Mouse (Mus musculus) forebrain, embryonic 12.5 days (tissue): ENCODE measurements at regions not wholly inside any gene's neighbourhood (a gene's known extent, or its start where the extent isn't known, plus 50 kb on each side); places are given as distances from the start of the nearest gene placed in this dataset.

ENCODE experiments used
- ATAC-seq: fragments of 200-750 bp; cut with Nextera tagmentation; 2 replicates; pipeline ENCODE4 v1.8.0; 2017; ENCODE audit warnings: moderate TSS enrichment; ENCODE audit not compliant: low FRiP score
- H3K27ac ChIP-seq: fragments of 300-500 bp; sonication (generic); 2 replicates; pipeline ENCODE4 v1.5.1; 2016; ENCODE audit warnings: mild to moderate bottlenecking
- H3K27me3 ChIP-seq: fragments of 300-500 bp; sonication (generic); 2 replicates; pipeline ENCODE4 v1.6.1; 2016; ENCODE audit warnings: mild to moderate bottlenecking
- H3K36me3 ChIP-seq: fragments of 300-500 bp; sonication (generic); replicated peaks from 2 replicates; pipeline ENCODE4 v1.6.1; 2016; ENCODE audit warnings: mild to moderate bottlenecking
- H3K4me1 ChIP-seq: fragments of 300-500 bp; sonication (generic); 2 replicates; pipeline ENCODE4 v1.6.1; 2016
- H3K4me2 ChIP-seq: fragments of 300-500 bp; sonication (generic); 2 replicates; pipeline ENCODE4 v1.6.1; 2016; ENCODE audit warnings: mild to moderate bottlenecking, moderate library complexity
- H3K4me3 ChIP-seq: fragments of 300-500 bp; sonication (generic); replicated peaks from 2 replicates; pipeline ENCODE4 v1.5.1; 2016; ENCODE audit warnings: mild to moderate bottlenecking
- H3K9ac ChIP-seq: fragments of 300-500 bp; sonication (generic); 2 replicates; pipeline ENCODE4 v1.6.1; 2016; ENCODE audit warnings: mild to moderate bottlenecking
- H3K9me3 ChIP-seq: fragments of 300-500 bp; sonication (generic); 2 replicates; pipeline ENCODE4 v1.6.1; 2016
- WGBS: fragments of 180-500 bp; shearing (Covaris S2); methylation state at CpG from one replicate; pipeline ENCODE4 v1.1.7; 2016; 5-methylcytosine and 5-hydroxymethylcytosine counted together

DNA sequence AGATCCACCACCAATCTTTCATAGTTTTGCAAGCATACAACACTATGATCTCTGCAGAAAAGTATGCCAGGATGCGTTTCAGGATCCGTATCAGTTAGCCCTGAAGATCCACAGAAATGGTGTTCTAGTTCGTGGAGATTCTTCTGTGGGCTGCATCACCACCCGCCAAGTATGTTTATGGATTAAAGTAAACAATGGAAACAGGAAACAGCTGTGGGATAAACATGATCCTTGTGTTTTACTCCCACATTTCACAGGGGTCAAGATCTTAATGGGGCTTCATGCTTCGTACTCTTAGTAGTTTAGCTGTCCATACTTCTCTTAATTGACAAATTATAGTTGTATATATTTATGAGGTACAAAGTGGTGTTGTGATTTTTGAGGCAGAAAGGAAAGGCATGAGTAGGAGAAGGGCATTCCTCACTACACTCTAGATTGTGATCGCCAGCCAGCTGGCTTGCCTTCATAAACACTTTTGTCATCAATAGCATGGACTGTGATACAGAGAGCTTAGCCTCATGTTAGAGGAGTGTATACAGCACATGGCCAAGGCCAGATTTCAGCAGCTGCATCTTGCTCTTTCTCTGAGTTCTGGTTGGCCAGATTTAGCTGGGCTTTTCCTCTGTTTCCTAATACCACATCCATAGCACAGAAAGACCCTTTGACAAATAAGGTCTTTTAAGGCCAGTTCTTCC lies 195.8 kb upstream of the Fermt1 start:
- Histone ChIP-seq H3K9me3 (no peaks in the 10 kb centered on the region), H3K4me2 (no peak overlapping the region), H3K27ac (no peak overlapping the region), H3K27me3 (no peaks in the 10 kb centered on the region), H3K36me3 (no peaks in the 10 kb centered on the region), H3K9ac (no peak overlapping the region), H3K4me1 (no peaks in the 10 kb centered on the region), H3K4me3 (no peak overlapping the region)
- ATAC-seq = no peak
- WGBS = 84% methylated on average over 6 of the region's 6 CpGs

DNA sequence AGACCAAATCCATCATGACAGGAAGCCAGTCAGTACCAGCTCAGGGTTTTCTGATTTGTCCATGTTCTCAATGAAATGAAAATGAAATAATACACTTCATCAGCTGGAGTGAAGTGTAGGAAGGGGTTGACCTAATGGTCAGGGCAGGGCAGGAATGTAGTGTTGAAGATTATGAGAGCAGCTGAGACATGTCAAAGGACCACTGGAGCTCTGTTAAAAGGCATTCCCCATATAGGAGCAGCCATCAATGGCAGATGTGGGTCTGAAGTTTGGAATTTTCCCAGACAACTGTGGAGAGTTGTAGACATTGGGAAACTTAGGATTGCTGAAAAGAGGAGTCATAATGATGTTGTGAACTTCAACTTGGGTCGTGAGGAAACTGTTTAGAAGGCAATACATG lies 206.8 kb upstream of the Fermt1 start:
- no peaks in the 10 kb centered on the region for H3K4me1 ChIP-seq
- H3K36me3 ChIP-seq = no peaks in the 10 kb centered on the region
- H3K4me3 ChIP-seq = no peak overlapping the region
- H3K9ac ChIP-seq = no peak overlapping the region
- no peaks in the 10 kb centered on the region for H3K9me3 ChIP-seq
- WGBS = 92% methylated on average over 1 of the region's 1 CpGs
- ATAC-seq = no peak
- no peak overlapping the region for H3K27ac ChIP-seq
- H3K27me3 ChIP-seq = no peaks in the 10 kb centered on the region
- no peak overlapping the region for H3K4me2 ChIP-seq

GRCm38 (mm10) chr2:133156537-133156936 lies 210.8 kb upstream of the Fermt1 start:
- no peak overlapping the region for H3K4me2 ChIP-seq
- H3K4me3 ChIP-seq = no peak overlapping the region
- no peak for ATAC-seq
- no peak overlapping the region for H3K27ac ChIP-seq
- H3K27me3 ChIP-seq = no peaks in the 10 kb centered on the region
- no peaks in the 10 kb centered on the region for H3K9me3 ChIP-seq
- no peaks in the 10 kb centered on the region for H3K36me3 ChIP-seq
- 0 out of 2 replicates have a peak, but pooled peaks cover 2% of the 10 kb centered on the region for H3K4me1 ChIP-seq
- WGBS = 58% methylated on average over 3 of the region's 3 CpGs
- H3K9ac ChIP-seq = no peak overlapping the region

DNA sequence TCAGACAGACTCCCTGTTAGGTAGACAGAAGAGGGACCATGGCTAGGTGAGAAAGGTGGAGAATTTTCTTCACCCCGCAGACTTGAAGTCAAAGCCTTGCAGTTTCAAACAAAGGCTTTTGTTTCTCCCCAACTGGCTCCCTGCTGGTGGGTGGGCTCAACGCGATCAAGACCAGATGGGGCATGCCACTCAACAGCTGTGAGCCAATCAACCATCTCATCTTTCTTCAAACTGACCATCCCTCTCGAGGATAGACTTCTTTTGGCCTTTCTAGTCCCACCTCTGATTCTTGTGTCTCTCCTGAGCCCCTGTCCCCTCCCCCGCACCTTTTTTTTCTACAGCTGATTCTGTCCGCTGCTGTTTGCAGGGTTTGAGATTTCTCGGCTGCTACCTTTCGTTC lies 212.5 kb upstream of the Fermt1 start:
- no peaks in the 10 kb centered on the region for H3K27me3 ChIP-seq
- H3K4me1 ChIP-seq = 0 out of 2 replicates have a peak, but pooled peaks cover 2% of the 10 kb centered on the region
- H3K4me2 ChIP-seq = no peak overlapping the region
- no peaks in the 10 kb centered on the region for H3K9me3 ChIP-seq
- ATAC-seq = no peak
- H3K4me3 ChIP-seq = no peak overlapping the region
- 42% methylated on average over 8 of the region's 8 CpGs for WGBS
- H3K36me3 ChIP-seq = no peaks in the 10 kb centered on the region
- no peak overlapping the region for H3K27ac ChIP-seq
- H3K9ac ChIP-seq = no peak overlapping the region

DNA sequence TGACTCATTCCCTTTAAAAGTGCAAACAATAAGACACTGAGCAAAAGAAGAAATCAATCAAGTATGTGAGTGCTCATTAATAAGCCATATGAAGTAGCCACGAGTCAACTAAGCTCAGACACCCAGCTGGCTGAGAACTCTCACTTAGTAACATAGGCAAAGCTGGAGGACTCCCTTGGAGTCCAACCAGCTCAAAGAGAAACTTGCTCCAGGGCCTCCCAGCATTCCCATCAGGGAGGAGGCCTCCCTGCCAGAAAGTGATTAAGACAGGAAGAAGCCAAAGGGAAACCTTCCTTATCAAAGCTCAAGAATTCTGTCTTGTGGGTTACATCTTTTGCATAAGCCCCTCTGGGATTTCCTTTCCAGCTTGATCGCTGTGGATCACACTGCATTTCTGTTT lies 213.7 kb upstream of the Fermt1 start:
- Histone ChIP-seq H3K27me3 (no peaks in the 10 kb centered on the region), H3K4me3 (no peak overlapping the region), H3K9me3 (no peaks in the 10 kb centered on the region), H3K4me2 (no peak overlapping the region), H3K27ac (no peak overlapping the region), H3K9ac (no peak overlapping the region), H3K4me1 (0 out of 2 replicates have a peak, but pooled peaks cover 2% of the 10 kb centered on the region), H3K36me3 (no peaks in the 10 kb centered on the region)
- WGBS = 45% methylated on average over 2 of the region's 2 CpGs
- ATAC-seq = no peak

DNA sequence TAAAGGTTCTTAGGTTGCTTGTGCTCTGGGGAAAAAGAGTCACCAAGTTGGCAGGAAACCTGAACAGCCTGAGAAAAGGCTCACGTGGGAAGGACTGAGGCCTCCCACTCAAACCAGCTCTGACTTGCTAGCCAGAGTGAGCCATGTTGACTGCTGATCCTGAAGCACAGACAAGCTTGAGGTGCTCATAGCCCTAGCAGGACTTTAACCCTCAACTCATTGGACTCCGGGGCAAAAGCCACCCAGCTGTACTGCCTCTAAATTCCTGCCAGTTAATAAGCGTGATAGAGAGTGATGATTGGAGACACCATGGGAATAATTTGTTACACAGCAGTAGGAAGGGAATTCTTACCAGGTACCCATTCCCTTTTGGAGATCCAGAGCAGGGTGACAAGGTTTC lies 230.7 kb upstream of the Fermt1 start:
- WGBS = 89% methylated on average over 3 of the region's 3 CpGs
- no peak for ATAC-seq

GRCm38 (mm10) chr2:133181216-133181615 lies 235.5 kb upstream of the Fermt1 start:
- no peak for ATAC-seq
- Histone ChIP-seq H3K9me3 (no peaks in the 10 kb centered on the region), H3K27ac (no peak overlapping the region)

More for the DNA sequence above, 230.7 kb upstream of the Fermt1 start:
- Histone ChIP-seq H3K9ac (no peak overlapping the region), H3K36me3 (no peaks in the 10 kb centered on the region), H3K9me3 (no peaks in the 10 kb centered on the region), H3K4me2 (no peak overlapping the region), H3K4me3 (no peak overlapping the region), H3K27ac (no peak overlapping the region), H3K4me1 (no peaks in the 10 kb centered on the region), H3K27me3 (no peaks in the 10 kb centered on the region)

DNA sequence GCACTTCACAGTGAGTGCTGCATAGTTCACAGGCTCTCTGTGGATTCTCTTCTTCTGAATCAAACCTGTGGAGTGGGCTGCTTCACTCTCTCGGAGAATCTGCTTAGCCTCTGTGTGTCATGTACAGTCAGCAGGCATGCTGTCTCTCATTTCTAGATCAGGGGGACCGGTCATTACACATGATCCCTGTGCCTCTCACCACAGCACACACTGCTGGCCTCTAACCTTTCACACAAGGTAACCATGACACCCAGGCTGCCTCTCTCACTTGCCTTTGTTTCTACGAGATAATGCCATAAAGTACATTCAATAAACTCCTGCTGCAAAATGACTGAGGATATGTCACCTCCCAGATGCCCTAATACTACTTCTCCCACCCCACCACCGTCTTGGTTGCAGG lies 237.2 kb upstream of the Fermt1 start:
- 68% methylated on average over 4 of the region's 4 CpGs for WGBS
- peak; percentile 6; the same call in 1 of the 2 replicates for ATAC-seq
- Histone ChIP-seq H3K9ac (no peak overlapping the region), H3K27me3 (no peaks in the 10 kb centered on the region), H3K27ac (no peak overlapping the region), H3K4me1 (no peaks in the 10 kb centered on the region), H3K4me2 (no peak overlapping the region), H3K36me3 (no peaks in the 10 kb centered on the region), H3K9me3 (no peaks in the 10 kb centered on the region), H3K4me3 (no peak overlapping the region)

More at GRCm38 (mm10) chr2:133181216-133181615, 235.5 kb upstream of the Fermt1 start:
- Histone ChIP-seq H3K4me1 (no peaks in the 10 kb centered on the region), H3K27me3 (no peaks in the 10 kb centered on the region), H3K36me3 (no peaks in the 10 kb centered on the region), H3K4me2 (no peak overlapping the region), H3K9ac (no peak overlapping the region), H3K4me3 (no peak overlapping the region)
- 97% methylated on average over 1 of the region's 1 CpGs for WGBS

- H3K27me3 ChIP-seq = no peaks in the 10 kb centered on the region
- H3K4me1 ChIP-seq = no peaks in the 10 kb centered on the region
- H3K36me3 ChIP-seq = no peaks in the 10 kb centered on the region
- H3K9ac ChIP-seq = no peak overlapping the region
- H3K4me2 ChIP-seq = no peak overlapping the region
- WGBS = 26% methylated on average over 5 of the region's 5 CpGs
- no peaks in the 10 kb centered on the region for H3K9me3 ChIP-seq
- no peak for ATAC-seq
- no peak overlapping the region for H3K4me3 ChIP-seq
- no peak overlapping the region for H3K27ac ChIP-seq
Measured at GRCm38 (mm10) chr2:133204295-133204866, 258.7 kb upstream of the Fermt1 start.

GRCm38 (mm10) chr2:133208498-133208897 lies 262.8 kb upstream of the Fermt1 start:
- H3K4me2 ChIP-seq = no peak overlapping the region
- H3K4me3 ChIP-seq = no peak overlapping the region
- no peaks in the 10 kb centered on the region for H3K4me1 ChIP-seq
- H3K27me3 ChIP-seq = no peaks in the 10 kb centered on the region
- no peak for ATAC-seq
- no peak overlapping the region for H3K9ac ChIP-seq
- no peak overlapping the region for H3K27ac ChIP-seq
- no peaks in the 10 kb centered on the region for H3K36me3 ChIP-seq
- WGBS = 82% methylated on average over 4 of the region's 4 CpGs
- H3K9me3 ChIP-seq = no peaks in the 10 kb centered on the region

DNA sequence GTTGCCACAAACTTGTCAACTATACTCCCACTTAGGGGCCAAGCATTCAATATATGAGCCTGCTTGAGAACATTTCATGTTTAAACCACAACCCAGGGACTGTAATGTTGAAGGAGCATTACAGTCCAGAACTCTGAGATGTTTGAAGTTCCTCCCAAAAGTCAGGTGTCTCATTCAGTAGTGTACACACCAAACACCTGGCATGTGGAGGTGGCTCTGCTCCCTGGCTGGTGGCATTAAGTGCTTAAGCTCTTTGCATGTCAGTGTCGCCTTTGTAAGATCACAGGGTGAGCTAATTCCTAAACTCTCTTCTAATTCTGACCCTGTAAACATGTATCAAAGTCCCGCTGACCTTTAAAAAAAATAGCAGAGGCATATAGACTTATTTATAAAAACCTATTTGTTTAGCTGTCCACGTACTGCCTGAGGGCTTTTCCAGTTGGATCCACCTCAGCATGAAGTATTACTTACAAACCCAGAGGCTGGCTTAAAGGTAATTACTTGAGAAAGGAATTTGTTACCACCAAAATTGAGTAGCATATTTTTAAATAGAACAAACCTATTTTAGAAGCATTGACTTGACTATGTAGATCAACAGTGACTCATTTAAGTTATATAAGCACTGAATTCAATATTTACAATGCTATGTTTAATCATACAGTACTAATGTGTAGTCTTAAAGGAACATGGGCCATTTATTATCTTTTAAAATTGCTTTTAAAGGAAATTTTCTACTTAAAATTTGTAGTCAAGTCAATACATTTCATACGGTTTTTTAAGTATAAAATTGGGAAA lies 276.3 kb upstream of the Fermt1 start:
- no peaks in the 10 kb centered on the region for H3K36me3 ChIP-seq
- no peak overlapping the region for H3K4me3 ChIP-seq
- no peaks in the 10 kb centered on the region for H3K4me1 ChIP-seq
- no peaks in the 10 kb centered on the region for H3K27me3 ChIP-seq
- H3K27ac ChIP-seq = no peak overlapping the region
- 61% methylated on average over 4 of the region's 4 CpGs for WGBS
- H3K4me2 ChIP-seq = no peak overlapping the region
- ATAC-seq = no peak
- H3K9me3 ChIP-seq = no peaks in the 10 kb centered on the region
- no peak overlapping the region for H3K9ac ChIP-seq

- no peak for ATAC-seq
- H3K4me2 ChIP-seq = no peak overlapping the region
- no peaks in the 10 kb centered on the region for H3K36me3 ChIP-seq
- no peak overlapping the region for H3K4me3 ChIP-seq
- no peak overlapping the region for H3K9ac ChIP-seq
- 80% methylated on average over 4 of the region's 4 CpGs for WGBS
- H3K27me3 ChIP-seq = no peaks in the 10 kb centered on the region
- H3K4me1 ChIP-seq = no peaks in the 10 kb centered on the region
- no peak overlapping the region for H3K27ac ChIP-seq
- H3K9me3 ChIP-seq = no peaks in the 10 kb centered on the region
Measured at GRCm38 (mm10) chr2:133235175-133235920, 289.6 kb upstream of the Fermt1 start.
